In the genomic region with DNA sequence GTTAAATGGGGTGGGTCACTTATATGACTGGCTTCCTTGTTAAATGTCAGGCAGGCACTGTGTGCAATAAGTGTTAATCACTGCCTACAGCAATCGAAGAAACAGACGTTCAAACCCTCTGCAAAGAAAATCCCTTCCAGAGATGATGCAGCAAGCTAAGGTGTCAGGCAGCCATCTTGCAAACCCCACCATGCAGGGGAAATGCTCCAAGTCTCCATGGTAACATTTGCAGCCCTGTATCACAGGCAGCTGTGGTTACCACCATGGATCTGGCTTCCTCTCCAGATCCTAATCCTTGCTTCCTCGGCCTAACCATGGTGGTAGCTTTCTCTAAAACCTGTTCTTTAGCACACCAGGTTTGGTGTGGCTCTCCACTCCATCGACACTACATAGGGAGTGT, we compare ENCODE assay signal across 21 mouse cellular contexts.
A peak's percentile ranks its signal among the peaks of the same experiment; 100 is the strongest.
DNase-seq lines count a peak whose midpoint lies in the region; ATAC-seq and TF ChIP-seq lines count a peak whose summit lies in the region.
"Had no signal": no experiment of that assay in that cellular context is flagged by ENCODE, and none has a peak within 500 bp of the region (broad histone marks: within the 10 kb centered on the region; RNA-seq: fewer than 3 reads in every experiment).

No protein-coding gene starts in this region.

- intact Hi-C loops in heart, postnatal 25 days (cut with DNase I) = no loop called here

- no peaks in the 10 kb centered on the region for H3K36me3 ChIP-seq in forebrain, embryonic 15.5 days
- H3K36me3 ChIP-seq in forebrain, embryonic 13.5 days (ENCODE audit: poor library complexity, severe bottlenecking) = no peaks in the 10 kb centered on the region
- no peaks in the 10 kb centered on the region for H3K36me3 ChIP-seq in hindbrain, postnatal 0 days (ENCODE audit: insufficient read depth, low read length)
- H3K36me3 ChIP-seq in hindbrain, embryonic 14.5 days (replicated peaks; ENCODE audit: control insufficient read depth, insufficient read depth) = no peaks in the 10 kb centered on the region
- H3K36me3 ChIP-seq in limb, embryonic 10.5 days = no peaks in the 10 kb centered on the region
- H3K36me3 ChIP-seq: embryonic facial prominence, embryonic 10.5 days; embryonic facial prominence, embryonic 12.5 days; forebrain, embryonic 12.5 days had no signal

- ATAC-seq in forebrain, embryonic 15.5 days (replicated peaks) = no peak
- ATAC-seq in forebrain, embryonic 13.5 days = no peak
- ATAC-seq in hindbrain, postnatal 0 days = no peak
- no peak for ATAC-seq in hindbrain, embryonic 14.5 days (ENCODE audit: low FRiP score)
- ATAC-seq: CD4-positive, CD25-positive, alpha-beta regulatory T cell, adult 4 months had no signal

- no peak overlapping the region for H3K9ac ChIP-seq in forebrain, embryonic 15.5 days (replicated peaks)
- H3K9ac ChIP-seq in forebrain, embryonic 13.5 days = no peak overlapping the region
- no peak overlapping the region for H3K9ac ChIP-seq in hindbrain, postnatal 0 days (replicated peaks; ENCODE audit: low read length)
- no peak overlapping the region for H3K9ac ChIP-seq in hindbrain, embryonic 14.5 days
- H3K9ac ChIP-seq: embryonic facial prominence, embryonic 12.5 days; forebrain, embryonic 12.5 days had no signal

- peak; percentile 31 to 32 for DNase-seq in cerebellum, postnatal 10 days
- no peak for DNase-seq in cerebellum, adult 11-12 months
- peak; percentile 19 for DNase-seq in hindbrain, postnatal 0 days (ENCODE audit: low spot score)
- DNase-seq in hindbrain, embryonic 14.5 days (ENCODE audit: low spot score) = no peak
- no peak for DNase-seq in limb, embryonic 10.5 days (ENCODE audit: low spot score)
- DNase-seq in heart, postnatal 25 days (ENCODE audit: low spot score) = no peak
- DNase-seq: adrenal gland, adult 2 months; adrenal gland, postnatal 10 days; adrenal gland, postnatal 25 days; B cell, adult 2 months; cerebellum, adult 18-20 months; cerebellum, adult 8-10 months; cerebellum, adult 9-11 months; cerebellum, postnatal 25 days had no signal

- H3K9me3 ChIP-seq in forebrain, embryonic 15.5 days = no peaks in the 10 kb centered on the region
- no peaks in the 10 kb centered on the region for H3K9me3 ChIP-seq in forebrain, embryonic 13.5 days (replicated peaks)
- H3K9me3 ChIP-seq in hindbrain, postnatal 0 days (ENCODE audit: low read length) = no peaks in the 10 kb centered on the region
- no peaks in the 10 kb centered on the region for H3K9me3 ChIP-seq in hindbrain, embryonic 14.5 days (ENCODE audit: control insufficient read depth, low read length)
- H3K9me3 ChIP-seq in limb, embryonic 10.5 days (replicated peaks) = no peaks in the 10 kb centered on the region
- H3K9me3 ChIP-seq: embryonic facial prominence, embryonic 10.5 days; embryonic facial prominence, embryonic 12.5 days; forebrain, embryonic 12.5 days had no signal

- peak overlapping the region; percentile 17; the same call in 1 of the 2 replicates for H3K27ac ChIP-seq in forebrain, embryonic 15.5 days (replicated peaks)
- no peak overlapping the region for H3K27ac ChIP-seq in forebrain, embryonic 13.5 days
- H3K27ac ChIP-seq in hindbrain, postnatal 0 days = no peak overlapping the region
- no peak overlapping the region for H3K27ac ChIP-seq in hindbrain, embryonic 14.5 days
- 0 out of 2 replicates have a peak overlapping the region, but pooled peaks have one; percentile 11 for H3K27ac ChIP-seq in limb, embryonic 10.5 days
- H3K27ac ChIP-seq: embryonic facial prominence, embryonic 10.5 days; embryonic facial prominence, embryonic 12.5 days; forebrain, embryonic 12.5 days had no signal

- WGBS in forebrain, embryonic 15.5 days = 75% methylated on average over 4 of the region's 4 CpGs
- 81% methylated on average over 4 of the region's 4 CpGs for WGBS in forebrain, embryonic 13.5 days
- WGBS in hindbrain, postnatal 0 days = 79% methylated on average over 4 of the region's 4 CpGs
- WGBS in hindbrain, embryonic 14.5 days = 87% methylated on average over 4 of the region's 4 CpGs
- 73% methylated on average over 4 of the region's 4 CpGs for WGBS in limb, embryonic 10.5 days

- peaks cover under 1% of the 10 kb centered on the region for H3K4me1 ChIP-seq in forebrain, embryonic 15.5 days
- peaks cover under 1% of the 10 kb centered on the region for H3K4me1 ChIP-seq in forebrain, embryonic 13.5 days
- no peaks in the 10 kb centered on the region for H3K4me1 ChIP-seq in hindbrain, postnatal 0 days (ENCODE audit: insufficient read depth, low read length)
- peaks cover 1% of the 10 kb centered on the region; the same call in 1 of the 2 replicates for H3K4me1 ChIP-seq in hindbrain, embryonic 14.5 days (replicated peaks; ENCODE audit: control insufficient read depth, insufficient read depth, low read length)
- peaks cover 34% of the 10 kb centered on the region for H3K4me1 ChIP-seq in limb, embryonic 10.5 days

- H3K27me3 ChIP-seq in forebrain, embryonic 15.5 days = no peaks in the 10 kb centered on the region
- H3K27me3 ChIP-seq in forebrain, embryonic 13.5 days = no peaks in the 10 kb centered on the region
- no peaks in the 10 kb centered on the region for H3K27me3 ChIP-seq in hindbrain, postnatal 0 days (ENCODE audit: insufficient read depth, low read length)
- no peaks in the 10 kb centered on the region for H3K27me3 ChIP-seq in hindbrain, embryonic 14.5 days (ENCODE audit: control insufficient read depth, insufficient read depth, low read length)
- H3K27me3 ChIP-seq in limb, embryonic 10.5 days (ENCODE audit: low read depth, poor library complexity, severe bottlenecking) = no peaks in the 10 kb centered on the region
- H3K27me3 ChIP-seq: CH12.LX; embryonic facial prominence, embryonic 12.5 days had no signal

- no peak overlapping the region for H3K4me2 ChIP-seq in forebrain, embryonic 15.5 days (replicated peaks)
- no peak overlapping the region for H3K4me2 ChIP-seq in forebrain, embryonic 13.5 days
- H3K4me2 ChIP-seq in hindbrain, postnatal 0 days (ENCODE audit: low read depth, low read length) = no peak overlapping the region
- no peak overlapping the region for H3K4me2 ChIP-seq in hindbrain, embryonic 14.5 days (replicated peaks)
- H3K4me2 ChIP-seq: embryonic facial prominence, embryonic 12.5 days; forebrain, embryonic 12.5 days had no signal

- no peak for TF ChIP-seq CTCF in hindbrain, postnatal 0 days (IDR thresholded peaks at IDR 0.05; ENCODE audit: low read depth)

- H3K4me3 ChIP-seq in forebrain, embryonic 15.5 days = no peak overlapping the region
- no peak overlapping the region for H3K4me3 ChIP-seq in forebrain, embryonic 13.5 days
- H3K4me3 ChIP-seq in hindbrain, postnatal 0 days (ENCODE audit: low read length) = no peak overlapping the region
- no peak overlapping the region for H3K4me3 ChIP-seq in hindbrain, embryonic 14.5 days (replicated peaks; ENCODE audit: low read length)
- H3K4me3 ChIP-seq in limb, embryonic 10.5 days = no peak overlapping the region
- H3K4me3 ChIP-seq: embryonic facial prominence, embryonic 10.5 days; embryonic facial prominence, embryonic 12.5 days; forebrain, embryonic 12.5 days had no signal

Comparison
In these comparisons a context has a peak if more than half of its experiments do, and no peak if none do; other contexts are left out.
1. DNase-seq: peak in cerebellum, postnatal 10 days (2 of 2) and hindbrain, postnatal 0 days (single experiment); none in cerebellum, adult 11-12 months (single experiment), hindbrain, embryonic 14.5 days (single experiment), limb, embryonic 10.5 days (single experiment) and heart, postnatal 25 days (single experiment).
2. H3K27ac ChIP-seq: peak in forebrain, embryonic 15.5 days (single experiment) and limb, embryonic 10.5 days (single experiment); none in forebrain, embryonic 13.5 days (single experiment), hindbrain, postnatal 0 days (single experiment) and hindbrain, embryonic 14.5 days (single experiment).